Mouse (Mus musculus) neural tube, embryonic 14.5 days (tissue): ENCODE data around the gene Bmpr2. TPM values are rescaled to one million over a fixed set of nuclear protein-coding genes. Genes with fewer than 3 reads are reported as not detected.
A peak's percentile ranks its signal among the peaks of the same experiment; 100 is the strongest.
"Not testable (repeated sequence)": the region's sequence is repeated elsewhere in the genome, so short reads cannot be mapped to it uniquely, and the experiment has no call there.

Experiments
- ATAC-seq: fragments of 200-750 bp; cut with Nextera tagmentation; 2 replicates; pipeline ENCODE4 v1.8.0; 2017; ENCODE audit warnings: low read depth, mild to moderate bottlenecking, moderate TSS enrichment, moderate library complexity
- H3K27ac ChIP-seq: fragments of 300-500 bp; sonication (generic); 2 replicates; pipeline ENCODE4 v1.5.1; 2014; ENCODE audit warnings: low read depth, mild to moderate bottlenecking, control low read depth, low read length, moderate library complexity, mixed read lengths
- H3K27me3 ChIP-seq: fragments of 300-500 bp; sonication (generic); 2 replicates; pipeline ENCODE4 v1.6.1; 2014; ENCODE audit warnings: low read length; ENCODE audit not compliant: control insufficient read depth, insufficient read depth
- H3K36me3 ChIP-seq: fragments of 300-500 bp; sonication (generic); 2 replicates; pipeline ENCODE4 v1.6.1; 2014; ENCODE audit warnings: low read length, mixed read lengths; ENCODE audit not compliant: control insufficient read depth, insufficient read depth
- H3K4me1 ChIP-seq: fragments of 300-500 bp; sonication (generic); 2 replicates; pipeline ENCODE4 v1.6.1; 2014; ENCODE audit warnings: low read length; ENCODE audit not compliant: control insufficient read depth, insufficient read depth
- H3K4me2 ChIP-seq: fragments of 300-500 bp; sonication (generic); 2 replicates; pipeline ENCODE4 v1.6.1; 2014; ENCODE audit warnings: mild to moderate bottlenecking, low read depth, low read length, control low read depth
- H3K4me3 ChIP-seq: fragments of 300-500 bp; sonication (generic); 2 replicates; pipeline ENCODE4 v1.5.1; 2014; ENCODE audit warnings: low read depth, low read length, control low read depth, mixed read lengths
- H3K9ac ChIP-seq: fragments of 300-500 bp; sonication (generic); replicated peaks from 2 replicates; pipeline ENCODE4 v1.6.1; 2014; ENCODE audit warnings: low read depth, mild to moderate bottlenecking, control low read depth, low read length, mixed read lengths
- H3K9me3 ChIP-seq: fragments of 300-500 bp; sonication (generic); 2 replicates; pipeline ENCODE4 v1.6.1; 2016; ENCODE audit warnings: low read length; ENCODE audit not compliant: control insufficient read depth
- WGBS: fragments of 180-500 bp; shearing (Covaris S2); extraction: QIAGEN DNeasy Blood & Tissue Kit; methylation state at CpG from one replicate; pipeline ENCODE4 v1.1.7; 2014; 5-methylcytosine and 5-hydroxymethylcytosine counted together
- polyA plus RNA-seq: library from polyadenylated mRNA; unstranded; fragments of >200 nt; fragmentation: Nextera tagmentation; extraction: Ambion mirVana; gene quantifications from 2 replicates; pipeline ENCODE4 v1.2.1, GENCODE M21; 2014

Bmpr2 gene
- polyA plus RNA-seq, 1 experiment from 2014 or later: 20.6 TPM

DNA sequence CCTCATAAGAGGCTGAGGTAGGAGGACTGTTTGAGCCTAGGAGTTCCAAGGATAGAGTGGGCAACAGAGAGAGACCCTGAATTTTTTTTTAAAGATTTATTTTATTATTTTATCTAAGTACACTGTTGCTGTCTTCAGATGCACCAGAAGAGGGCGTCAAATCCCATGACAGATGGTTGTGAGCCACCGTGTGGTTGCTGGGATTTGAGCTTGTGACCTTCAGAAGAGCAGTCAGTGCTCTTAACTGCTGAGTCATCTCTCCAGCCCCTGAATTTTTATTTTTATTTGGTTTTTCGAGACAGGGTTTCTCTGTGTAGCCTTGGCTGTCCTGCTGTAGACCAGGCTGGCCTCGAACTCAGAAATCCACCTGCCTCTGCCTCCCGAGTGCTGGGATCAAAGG lies 13.5 kb upstream of the Bmpr2 start:
- H3K9ac ChIP-seq, H3K27me3 ChIP-seq, H3K27ac ChIP-seq, H3K9me3 ChIP-seq, H3K36me3 ChIP-seq, H3K4me3 ChIP-seq, H3K4me1 ChIP-seq, ATAC-seq, H3K4me2 ChIP-seq: not testable (repeated sequence)
- 73% methylated on average over 5 of the region's 5 CpGs for WGBS

DNA sequence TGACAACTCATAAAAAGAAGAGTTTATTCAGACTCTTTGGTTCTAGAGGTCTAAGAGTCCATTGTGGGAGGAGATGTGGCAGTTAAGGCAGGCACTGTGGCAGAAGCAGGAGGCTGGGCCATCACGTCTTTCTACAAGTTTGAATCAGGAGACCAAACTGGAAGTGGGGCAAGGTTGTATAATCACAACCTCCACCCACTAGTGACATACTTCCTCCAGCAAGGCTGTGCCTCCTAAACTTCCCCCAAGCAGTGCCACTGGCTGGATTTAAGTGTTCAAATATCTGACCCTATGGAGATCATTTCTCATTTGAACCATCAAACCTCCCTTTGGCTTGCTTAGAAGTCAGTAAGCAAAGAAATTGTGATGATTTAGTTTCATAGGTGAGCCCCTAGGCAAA lies 7.9 kb upstream of the Bmpr2 start:
- Histone ChIP-seq H3K4me2 (no peak overlapping the region), H3K36me3 (no peaks in the 10 kb centered on the region), H3K27ac (no peak overlapping the region), H3K27me3 (no peaks in the 10 kb centered on the region), H3K4me3 (no peak overlapping the region), H3K9me3 (no peaks in the 10 kb centered on the region), H3K4me1 (no peaks in the 10 kb centered on the region), H3K9ac (no peak overlapping the region)
- no peak for ATAC-seq
- WGBS: 16% methylated on average over 1 of the region's 1 CpGs

DNA sequence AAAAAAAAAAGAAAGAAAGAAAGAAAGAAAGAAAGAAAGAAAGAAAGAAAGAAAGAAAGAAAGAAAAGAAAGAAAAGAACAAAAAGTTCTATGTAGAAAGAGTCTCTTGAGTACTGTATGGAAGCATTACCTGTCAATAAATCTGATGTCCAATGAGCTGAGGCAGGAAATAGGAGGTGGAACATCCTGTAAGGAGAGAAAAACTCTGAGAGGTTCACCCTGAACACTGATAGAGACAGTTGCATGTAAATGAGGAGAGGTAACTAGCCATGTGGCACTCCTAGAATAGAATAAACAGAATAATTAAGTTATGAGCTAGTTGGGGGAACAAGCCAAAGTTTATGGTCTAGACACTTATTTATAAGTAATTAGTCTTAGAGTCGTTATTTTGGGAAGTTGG lies 4.9 kb upstream of the Bmpr2 start:
- Histone ChIP-seq H3K4me2 (no peak overlapping the region), H3K27ac (no peak overlapping the region), H3K9ac (no peak overlapping the region), H3K9me3 (no peaks in the 10 kb centered on the region), H3K4me3 (no peak overlapping the region), H3K4me1 (peaks cover 3% of the 10 kb centered on the region; the same call in 1 of the 2 replicates), H3K36me3 (no peaks in the 10 kb centered on the region), H3K27me3 (no peaks in the 10 kb centered on the region)
- WGBS: 89% methylated on average over 1 of the region's 1 CpGs
- ATAC-seq: no peak

DNA sequence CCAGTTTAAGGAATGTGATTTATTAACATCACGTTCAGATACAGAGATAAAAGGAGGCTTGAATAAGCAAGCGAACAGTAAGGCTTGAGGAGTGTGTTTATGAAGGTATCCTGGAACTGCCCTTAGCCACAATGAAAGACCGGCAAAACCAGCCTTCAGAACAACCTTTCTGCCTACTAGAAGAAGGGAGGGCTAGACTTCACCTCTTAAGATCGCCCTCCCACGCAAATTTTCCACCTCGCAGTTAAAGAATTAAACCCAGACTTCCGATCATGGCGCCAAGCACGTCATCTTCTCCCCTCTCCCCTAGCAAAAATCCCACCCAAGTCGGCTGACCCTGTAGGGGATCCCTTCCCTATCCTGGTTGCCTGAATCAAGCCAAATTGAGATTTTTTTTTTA lies 992 bp upstream of the Bmpr2 start:
- H3K4me3 ChIP-seq: peak overlapping the region; percentile 93
- no peak for ATAC-seq
- under 1% methylated on average over 10 of the region's 10 CpGs for WGBS
- H3K9ac ChIP-seq: peak overlapping the region; percentile 94
- peak overlapping the region; percentile 96 for H3K27ac ChIP-seq
- H3K27me3 ChIP-seq: no peaks in the 10 kb centered on the region
- peaks cover 13% of the 10 kb centered on the region for H3K4me1 ChIP-seq
- peak overlapping the region; percentile 87 for H3K4me2 ChIP-seq
- no peaks in the 10 kb centered on the region for H3K36me3 ChIP-seq
- H3K9me3 ChIP-seq: no peaks in the 10 kb centered on the region

DNA sequence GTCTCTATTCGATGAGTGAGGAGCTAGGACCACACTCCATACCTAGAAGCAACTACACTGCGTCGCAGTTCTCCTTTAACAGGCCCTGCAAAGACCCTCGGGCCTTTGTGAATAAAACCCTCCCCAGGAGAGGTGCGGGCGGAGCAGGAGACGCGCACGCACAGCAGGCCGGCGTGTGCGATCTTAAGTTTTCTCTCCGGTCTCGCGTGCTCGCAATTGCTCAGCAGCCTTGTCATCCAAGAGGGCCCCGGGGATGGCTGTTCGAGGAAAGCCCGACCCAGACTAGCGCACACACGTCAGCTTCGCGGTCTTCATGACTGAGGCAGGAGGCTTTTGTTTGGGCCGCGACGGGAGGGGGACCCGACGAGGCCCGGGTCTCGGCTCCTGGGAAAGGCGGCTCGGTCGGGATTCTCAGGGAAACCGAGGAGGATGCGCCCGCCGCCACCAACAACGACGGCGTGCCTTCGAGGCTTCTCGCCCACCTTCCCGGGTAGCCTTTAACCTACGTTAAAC lies 493 bp upstream of the Bmpr2 start:
- peak overlapping the region; percentile 94 for H3K9ac ChIP-seq
- H3K4me1 ChIP-seq: peaks cover 14% of the 10 kb centered on the region
- H3K4me2 ChIP-seq: peak overlapping the region; percentile 87
- under 1% methylated on average over 44 of the region's 44 CpGs for WGBS
- peak overlapping the region; percentile 93 for H3K4me3 ChIP-seq
- H3K36me3 ChIP-seq: no peaks in the 10 kb centered on the region
- no peaks in the 10 kb centered on the region for H3K27me3 ChIP-seq
- H3K9me3 ChIP-seq: no peaks in the 10 kb centered on the region
- peak overlapping the region; percentile 96 for H3K27ac ChIP-seq
- ATAC-seq: peak; percentile 78

DNA sequence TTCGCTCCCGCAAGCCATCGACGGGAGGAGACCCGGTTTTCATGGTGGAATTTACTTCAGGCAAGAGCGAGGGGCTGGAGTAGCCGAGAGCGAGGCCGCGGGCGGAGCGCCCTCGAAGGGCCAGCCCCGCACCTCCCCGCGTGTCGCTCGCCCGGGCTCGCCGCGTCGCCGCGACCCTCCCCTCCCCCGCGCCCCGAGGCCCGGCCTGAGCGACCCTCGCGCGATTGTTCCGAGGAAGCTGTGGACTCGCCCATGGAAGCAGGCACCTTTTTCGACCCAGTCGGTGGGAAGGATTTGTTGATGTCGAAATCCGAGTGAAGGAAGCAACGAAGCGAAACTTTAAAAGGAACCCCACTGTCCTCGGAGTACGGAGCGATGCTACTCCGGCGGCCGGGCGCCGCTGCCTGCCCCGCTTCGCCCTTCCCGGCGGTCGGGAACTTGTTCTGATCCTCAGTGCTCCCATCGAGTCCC lies 616 bp downstream of the Bmpr2 start:
- WGBS: 1% methylated on average over 50 of the region's 55 CpGs
- no peaks in the 10 kb centered on the region for H3K9me3 ChIP-seq
- H3K9ac ChIP-seq: peak overlapping the region; percentile 94
- peak; percentile 67 for ATAC-seq
- peak overlapping the region; percentile 87 for H3K4me2 ChIP-seq
- H3K4me3 ChIP-seq: peak overlapping the region; percentile 93
- H3K36me3 ChIP-seq: no peaks in the 10 kb centered on the region
- no peaks in the 10 kb centered on the region for H3K27me3 ChIP-seq
- H3K27ac ChIP-seq: peak overlapping the region; percentile 96
- H3K4me1 ChIP-seq: peaks cover 20% of the 10 kb centered on the region

DNA sequence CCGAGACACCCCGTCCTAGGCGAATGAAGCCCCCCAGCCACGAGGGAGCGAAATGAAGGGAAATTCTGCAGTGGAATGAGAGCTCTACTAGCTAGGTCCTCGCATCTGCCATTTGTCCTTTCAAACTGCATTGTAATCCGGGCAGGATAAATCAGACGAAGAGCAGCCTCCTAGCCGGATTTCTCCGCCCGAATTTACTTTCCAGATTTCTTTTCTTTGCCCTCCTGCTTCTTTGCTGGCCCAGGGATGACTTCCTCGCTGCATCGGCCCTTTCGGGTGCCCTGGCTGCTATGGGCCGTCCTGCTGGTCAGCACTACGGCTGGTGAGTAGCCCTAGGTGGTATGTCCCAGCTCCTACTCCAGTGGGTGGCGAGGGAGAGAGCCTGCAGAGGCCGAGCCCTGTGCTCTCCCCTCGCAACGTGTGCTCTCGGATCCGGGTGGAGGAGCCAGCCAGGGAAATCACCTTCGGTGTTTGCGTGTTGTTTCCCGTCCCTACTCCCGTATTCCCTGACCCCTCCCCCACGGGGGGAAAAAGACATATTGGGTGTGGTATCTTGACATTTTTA lies 1.3 kb downstream of the Bmpr2 start:
- Histone ChIP-seq H3K36me3 (no peaks in the 10 kb centered on the region), H3K27me3 (no peaks in the 10 kb centered on the region), H3K9me3 (no peaks in the 10 kb centered on the region), H3K4me1 (peaks cover 20% of the 10 kb centered on the region), H3K4me3 (peak overlapping the region; percentile 93), H3K4me2 (peak overlapping the region; percentile 87), H3K27ac (peak overlapping the region; percentile 96), H3K9ac (peak overlapping the region; percentile 94)
- ATAC-seq: peak; percentile 7; the same call in 1 of the 2 replicates
- WGBS: 0% methylated on average over 27 of the region's 27 CpGs

DNA sequence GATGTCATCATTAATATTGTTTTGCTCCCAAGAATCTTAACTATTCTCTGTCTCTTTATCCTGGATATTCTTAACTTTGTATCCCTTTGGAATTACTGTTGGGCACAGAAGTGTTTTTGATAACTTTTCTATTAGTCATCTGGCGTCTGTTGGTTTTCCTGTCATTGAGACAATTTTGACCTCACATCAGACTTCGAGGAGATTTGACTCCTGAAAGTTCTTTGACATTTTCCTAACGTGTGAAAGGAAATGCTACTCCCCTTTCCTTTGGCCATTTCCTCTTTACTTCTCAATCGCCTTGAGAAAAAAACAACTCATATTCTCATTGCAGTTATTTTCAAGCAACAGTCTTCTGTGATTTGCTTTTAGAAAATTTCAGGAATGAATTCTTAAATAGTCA lies 2.1 kb downstream of the Bmpr2 start:
- peak overlapping the region; percentile 87 for H3K4me2 ChIP-seq
- WGBS: 3% methylated on average over 4 of the region's 4 CpGs
- H3K9me3 ChIP-seq: no peaks in the 10 kb centered on the region
- H3K27ac ChIP-seq: no peak overlapping the region
- H3K9ac ChIP-seq: no peak overlapping the region; the same call in 1 of the 2 replicates
- no peak for ATAC-seq
- no peaks in the 10 kb centered on the region for H3K27me3 ChIP-seq
- no peaks in the 10 kb centered on the region for H3K36me3 ChIP-seq
- H3K4me3 ChIP-seq: peak overlapping the region; percentile 93
- H3K4me1 ChIP-seq: peaks cover 20% of the 10 kb centered on the region

DNA sequence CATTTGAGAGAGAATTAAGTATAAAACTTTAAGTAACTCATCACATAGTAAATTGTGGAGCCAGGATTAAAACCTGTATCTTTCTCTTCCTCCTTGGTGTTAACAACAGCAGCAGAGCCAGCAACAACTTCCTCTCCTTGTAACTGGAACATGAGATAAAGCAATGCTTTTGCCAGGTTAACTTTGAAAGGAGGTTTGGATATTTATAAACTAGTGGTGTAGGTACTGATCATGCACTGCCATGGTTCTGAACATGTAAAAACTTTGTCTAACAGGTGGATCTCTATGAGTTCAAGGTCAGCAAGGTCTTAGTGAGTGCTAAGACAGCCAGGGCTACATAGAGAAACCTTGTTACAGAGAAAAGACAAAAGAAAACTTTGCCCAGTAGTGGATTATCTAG lies 3.4 kb downstream of the Bmpr2 start:
- Histone ChIP-seq H3K4me1 (peaks cover 22% of the 10 kb centered on the region), H3K4me2 (peak overlapping the region; percentile 56), H3K9me3 (no peaks in the 10 kb centered on the region), H3K4me3 (peak overlapping the region; percentile 30), H3K36me3 (no peaks in the 10 kb centered on the region), H3K9ac (0 out of 2 replicates have a peak overlapping the region, but pooled peaks have one; percentile 12), H3K27me3 (no peaks in the 10 kb centered on the region), H3K27ac (no peak overlapping the region)
- no peak for ATAC-seq
